Mouse (Mus musculus): Measurements from ENCODE around the gene Rab4a.

DNA sequence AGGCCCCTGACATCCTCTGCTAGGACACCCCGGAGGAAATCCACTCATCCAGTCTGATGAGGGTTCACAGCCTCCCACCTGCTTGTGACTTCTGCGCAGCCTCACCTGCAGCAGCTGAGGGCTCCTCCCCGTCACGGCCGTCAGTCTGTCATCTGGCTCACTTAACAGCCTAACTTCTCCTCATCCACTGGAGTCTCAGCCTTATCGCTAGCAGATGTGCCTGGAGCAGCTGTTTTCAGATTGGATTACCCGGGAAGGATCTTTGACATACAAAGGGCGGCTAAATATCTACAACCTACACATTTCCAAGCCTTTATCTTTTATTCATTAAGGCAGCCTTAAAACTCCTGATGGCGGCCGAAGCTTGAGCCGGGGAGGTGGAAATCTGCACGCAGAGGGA lies 32.3 kb upstream of the Rab4a start:
- TF ChIP-seq POLR2A (IDR thresholded peaks at IDR 0.05; ENCODE audit: insufficient read depth, low read depth, low read length), result no peak
- no peak for TF ChIP-seq CTCF (IDR thresholded peaks at IDR 0.05)
